Mouse (Mus musculus): ENCODE measurements around the gene Mroh9. TPM values are rescaled to one million over a fixed set of nuclear protein-coding genes. Genes with fewer than 3 reads are reported as not detected.

Mroh9 gene
- polyA plus RNA-seq (2012; rRNA removed) = not detected in 2 replicates

GRCm38 (mm10) chr1:163085570-163085969 is at the start of gene Mroh9:
Mroh9 (minus strand) TSS chr1:163085670.
- TF ChIP-seq POLR2A (IDR thresholded peaks at IDR 0.05; ENCODE audit: extremely low read depth, insufficient read depth, low read length) = no peak
- TF ChIP-seq CTCF (IDR thresholded peaks at IDR 0.05; ENCODE audit: extremely low read depth, insufficient read depth, low read length) = no peak
- Histone ChIP-seq H3K4me3 (ENCODE audit: insufficient read depth, low read length) (no peak within 1 kb of the TSS), H3K27ac (ENCODE audit: insufficient read depth, low read length) (no peak within 1 kb of the TSS), H3K4me1 (ENCODE audit: control insufficient read depth, insufficient read depth, low read length) (no peaks in the 10 kb centered on the region)

DNA sequence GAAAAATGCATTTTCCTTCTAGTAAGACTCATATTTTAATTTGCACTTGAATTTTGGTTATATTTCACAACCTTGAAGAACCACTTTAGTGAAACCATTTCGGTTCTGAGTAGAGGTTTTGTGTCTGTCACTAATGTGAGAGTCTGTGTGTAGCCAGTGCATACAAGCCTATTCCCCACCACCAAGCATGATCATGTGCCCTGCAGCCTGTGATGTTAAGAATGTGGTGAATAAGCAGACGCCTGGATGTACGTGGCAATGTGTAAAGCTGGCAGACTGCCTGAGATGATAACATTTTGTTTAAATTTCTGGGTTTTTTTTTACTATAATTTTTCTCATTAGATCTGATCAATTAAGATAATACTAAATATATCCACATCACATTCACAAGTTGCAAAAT is 44.5 kb upstream of the Mroh9 start:
- no peak overlapping the region for H3K27ac ChIP-seq (ENCODE audit: insufficient read depth, low read length)
- no peaks in the 10 kb centered on the region for H3K4me1 ChIP-seq (ENCODE audit: control insufficient read depth, insufficient read depth, low read length)
- H3K4me3 ChIP-seq (ENCODE audit: insufficient read depth, low read length) = no peak overlapping the region
- TF ChIP-seq POLR2A (IDR thresholded peaks at IDR 0.05; ENCODE audit: extremely low read depth, insufficient read depth, low read length) (no peak), CTCF (IDR thresholded peaks at IDR 0.05; ENCODE audit: extremely low read depth, insufficient read depth, low read length) (no peak)

DNA sequence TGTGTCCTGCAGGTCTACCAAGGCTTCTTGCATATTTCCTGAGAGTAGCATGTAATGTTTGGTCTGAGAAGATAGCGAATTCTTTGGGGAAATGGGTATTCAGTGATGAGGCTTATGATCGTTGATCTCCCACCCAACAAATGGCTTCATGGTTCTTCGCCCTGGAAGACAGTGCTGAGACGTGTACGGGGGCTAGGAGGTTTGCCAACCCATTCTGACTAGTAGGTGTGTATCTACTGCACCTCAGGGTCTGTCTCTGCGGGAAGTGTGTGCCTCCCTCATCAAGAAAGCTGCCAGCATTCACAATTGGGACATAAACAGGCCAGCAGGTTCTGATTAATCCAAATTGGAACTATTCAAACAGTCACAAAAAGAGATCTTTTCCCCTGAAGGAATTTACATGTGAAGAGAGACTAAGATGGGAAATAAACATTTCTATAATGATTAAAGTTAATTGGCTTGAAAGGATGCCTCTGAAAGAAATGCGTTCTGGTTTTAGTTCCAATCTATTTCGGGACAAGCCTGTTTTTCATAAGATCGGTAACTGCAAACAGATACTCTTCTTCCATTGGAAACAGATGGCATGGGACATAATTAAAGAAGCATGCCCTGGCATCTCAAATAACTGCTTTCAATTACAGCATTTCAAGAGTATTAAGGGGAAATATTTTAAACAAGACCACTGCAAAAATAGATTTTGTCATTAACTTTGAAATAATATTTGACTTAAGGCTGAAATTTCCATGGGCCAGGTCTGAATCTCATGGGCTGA is 43.8 kb upstream of the Mroh9 start:
- Histone ChIP-seq H3K4me1 (ENCODE audit: control insufficient read depth, insufficient read depth, low read length) (no peaks in the 10 kb centered on the region), H3K27ac (ENCODE audit: insufficient read depth, low read length) (no peak overlapping the region), H3K4me3 (ENCODE audit: insufficient read depth, low read length) (no peak overlapping the region)
- TF ChIP-seq CTCF (IDR thresholded peaks at IDR 0.05; ENCODE audit: extremely low read depth, insufficient read depth, low read length) (no peak), POLR2A (IDR thresholded peaks at IDR 0.05; ENCODE audit: extremely low read depth, insufficient read depth, low read length) (no peak)

- Histone ChIP-seq H3K4me1 (ENCODE audit: control insufficient read depth, insufficient read depth, low read length) (no peaks in the 10 kb centered on the region), H3K4me3 (ENCODE audit: insufficient read depth, low read length) (no peak overlapping the region), H3K27ac (ENCODE audit: insufficient read depth, low read length) (no peak overlapping the region)
- TF ChIP-seq CTCF (IDR thresholded peaks at IDR 0.05; ENCODE audit: extremely low read depth, insufficient read depth, low read length) (no peak), POLR2A (IDR thresholded peaks at IDR 0.05; ENCODE audit: extremely low read depth, insufficient read depth, low read length) (no peak)
Observed at GRCm38 (mm10) chr1:163126175-163126881, 40.9 kb upstream of the Mroh9 start.

GRCm38 (mm10) chr1:163122414-163122813 is 36.9 kb upstream of the Mroh9 start:
- Histone ChIP-seq H3K4me1 (ENCODE audit: control insufficient read depth, insufficient read depth, low read length) (no peaks in the 10 kb centered on the region), H3K4me3 (ENCODE audit: insufficient read depth, low read length) (no peak overlapping the region), H3K27ac (ENCODE audit: insufficient read depth, low read length) (no peak overlapping the region)
- TF ChIP-seq POLR2A (IDR thresholded peaks at IDR 0.05; ENCODE audit: extremely low read depth, insufficient read depth, low read length) = no peak
- TF ChIP-seq CTCF (IDR thresholded peaks at IDR 0.05; ENCODE audit: extremely low read depth, insufficient read depth, low read length) = no peak

GRCm38 (mm10) chr1:163113461-163114174 is 28.1 kb upstream of the Mroh9 start:
- TF ChIP-seq POLR2A (IDR thresholded peaks at IDR 0.05; ENCODE audit: extremely low read depth, insufficient read depth, low read length) = no peak
- TF ChIP-seq CTCF (IDR thresholded peaks at IDR 0.05; ENCODE audit: extremely low read depth, insufficient read depth, low read length) = no peak
- Histone ChIP-seq H3K4me1 (ENCODE audit: control insufficient read depth, insufficient read depth, low read length) (no peaks in the 10 kb centered on the region), H3K4me3 (ENCODE audit: insufficient read depth, low read length) (no peak overlapping the region), H3K27ac (ENCODE audit: insufficient read depth, low read length) (no peak overlapping the region)

DNA sequence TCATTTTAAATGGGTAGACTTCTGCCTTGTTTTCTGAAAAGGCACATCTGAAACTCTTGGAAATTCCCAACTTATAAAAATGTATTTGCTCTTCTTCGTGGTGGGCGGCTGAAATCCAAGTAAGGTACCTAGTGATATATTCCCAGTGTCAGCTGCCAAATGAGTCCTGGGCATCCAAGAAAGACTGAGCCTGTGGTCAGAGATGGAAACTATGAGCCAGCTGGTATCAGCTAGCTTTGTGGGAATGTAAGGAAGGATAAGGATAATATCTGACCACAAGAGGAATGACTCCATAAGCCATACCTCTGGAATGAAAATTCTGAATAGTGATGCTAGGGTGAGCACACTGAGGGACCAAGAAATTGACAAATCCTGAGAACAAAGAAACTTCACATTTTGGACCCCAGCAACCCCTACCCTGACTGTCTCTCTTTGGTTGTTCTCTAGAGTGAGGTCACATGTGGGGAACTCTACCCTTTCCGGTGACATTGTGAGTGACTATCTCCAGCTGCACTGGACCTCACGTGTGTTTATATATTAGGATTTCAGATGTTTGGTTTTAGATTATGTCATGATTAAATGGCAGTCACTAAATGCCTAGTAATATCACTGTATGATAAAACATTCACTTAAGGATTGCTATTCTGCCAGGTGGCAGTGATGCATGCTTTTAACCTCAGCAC is 27.2 kb upstream of the Mroh9 start:
- TF ChIP-seq POLR2A (IDR thresholded peaks at IDR 0.05; ENCODE audit: extremely low read depth, insufficient read depth, low read length) (no peak), CTCF (IDR thresholded peaks at IDR 0.05; ENCODE audit: extremely low read depth, insufficient read depth, low read length) (no peak)
- Histone ChIP-seq H3K27ac (ENCODE audit: insufficient read depth, low read length) (no peak overlapping the region), H3K4me1 (ENCODE audit: control insufficient read depth, insufficient read depth, low read length) (no peaks in the 10 kb centered on the region), H3K4me3 (ENCODE audit: insufficient read depth, low read length) (no peak overlapping the region)

- TF ChIP-seq CTCF (IDR thresholded peaks at IDR 0.05; ENCODE audit: extremely low read depth, insufficient read depth, low read length) = no peak
- TF ChIP-seq POLR2A (IDR thresholded peaks at IDR 0.05; ENCODE audit: extremely low read depth, insufficient read depth, low read length) = no peak
- Histone ChIP-seq H3K4me3 (ENCODE audit: insufficient read depth, low read length) (no peak overlapping the region), H3K27ac (ENCODE audit: insufficient read depth, low read length) (no peak overlapping the region), H3K4me1 (ENCODE audit: control insufficient read depth, insufficient read depth, low read length) (no peaks in the 10 kb centered on the region)
Observed at GRCm38 (mm10) chr1:163104960-163105359, 19.5 kb upstream of the Mroh9 start.

Data from cortical plate, adult 2 months (tissue).